Mouse (Mus musculus) telencephalon, adult 2 months (tissue): ENCODE data around the gene Nudt1.

ENCODE experiments used
- DNase-seq: peaks from one replicate; pipeline ENCODE4 v3.0.0-alpha.2; 2011; ENCODE audit warnings: low read depth, low spot score

Nudt1 gene

GRCm38 (mm10) chr5:140321042-140321755 lies at the start of gene Nudt1, which contains the start of gene Mad1l1:
Gene Nudt1 (plus strand): TSS chr5:140321656.
Gene Mad1l1 (minus strand): TSS chr5:140321552.
- peak; percentile 68 for DNase-seq

GRCm38 (mm10) chr5:140276779-140277178 lies 44.7 kb upstream of the Nudt1 start:
- no peak for DNase-seq

- no peak for DNase-seq
These were observed 41.3 kb upstream of the Nudt1 start for GRCm38 (mm10) chr5:140280205-140280604.

- DNase-seq = no peak
These were observed 39.1 kb upstream of the Nudt1 start for GRCm38 (mm10) chr5:140282376-140282775.

GRCm38 (mm10) chr5:140282900-140283299 lies 38.6 kb upstream of the Nudt1 start:
- no peak for DNase-seq

GRCm38 (mm10) chr5:140284011-140284410 lies 37.4 kb upstream of the Nudt1 start:
- DNase-seq = no peak

GRCm38 (mm10) chr5:140284761-140285160 lies 36.7 kb upstream of the Nudt1 start:
- no peak for DNase-seq

- no peak for DNase-seq
These were observed 33.2 kb upstream of the Nudt1 start for GRCm38 (mm10) chr5:140288287-140288686.

- no peak for DNase-seq
These were observed 32.3 kb upstream of the Nudt1 start for GRCm38 (mm10) chr5:140289161-140289560.

- peak; percentile 42 for DNase-seq
These were observed 29.3 kb upstream of the Nudt1 start for GRCm38 (mm10) chr5:140292152-140292551.

GRCm38 (mm10) chr5:140298291-140298690 lies 23.2 kb upstream of the Nudt1 start:
- DNase-seq = no peak

- no peak for DNase-seq
These were observed 15.4 kb upstream of the Nudt1 start for GRCm38 (mm10) chr5:140306016-140306415.

GRCm38 (mm10) chr5:140307602-140308001 lies 13.9 kb upstream of the Nudt1 start:
- no peak for DNase-seq

GRCm38 (mm10) chr5:140316716-140317115 lies 4.7 kb upstream of the Nudt1 start:
- no peak for DNase-seq

GRCm38 (mm10) chr5:140321756-140322575 lies 510 bp downstream of the Nudt1 start:
- DNase-seq = no peak

GRCm38 (mm10) chr5:140324058-140324457 lies 2.6 kb downstream of the Nudt1 start:
- DNase-seq = no peak

GRCm38 (mm10) chr5:140331615-140332512 lies 10.4 kb downstream of the Nudt1 start, which contains the start of gene Mrm2:
Gene Mrm2 (minus strand): TSS chr5:140331898.
- peak; percentile 34 for DNase-seq

GRCm38 (mm10) chr5:140332519-140332918 lies 11.1 kb downstream of the Nudt1 start:
- no peak for DNase-seq

- no peak for DNase-seq
These were observed 12.2 kb downstream of the Nudt1 start for GRCm38 (mm10) chr5:140333631-140334030.

GRCm38 (mm10) chr5:140336680-140337079 lies 15.2 kb downstream of the Nudt1 start:
- no peak for DNase-seq

- DNase-seq = no peak
These were observed 17.3 kb downstream of the Nudt1 start for GRCm38 (mm10) chr5:140338779-140339178.

GRCm38 (mm10) chr5:140339836-140340235 lies 18.4 kb downstream of the Nudt1 start:
- no peak for DNase-seq
